Mouse (Mus musculus) kidney, postnatal 4 days (tissue): ENCODE results near the gene Arfip2.

Experiments
- DNase-seq, 2 experiments: peaks; one replicate each; pipeline ENCODE4 v3.0.0; 2021; ENCODE audit warnings: mixed read lengths in 2 of 2

Gene Arfip2

GRCm38 (mm10) chr7:105611767-105612166 lies 28.4 kb downstream of the Arfip2 start:
- DNase-seq = no peak

GRCm38 (mm10) chr7:105608467-105608866 lies 31.7 kb downstream of the Arfip2 start:
- no peak for DNase-seq

- peak; percentile 89 to 91 for DNase-seq
Observed at GRCm38 (mm10) chr7:105602860-105603623, 37.2 kb downstream of the Arfip2 start.

- no peak for DNase-seq
Observed at GRCm38 (mm10) chr7:105590097-105590496, 50.1 kb downstream of the Arfip2 start.

GRCm38 (mm10) chr7:105588325-105588912 lies 51.8 kb downstream of the Arfip2 start:
- DNase-seq = no peak
